Mouse (Mus musculus): ENCODE measurements around the gene Stam. TPM values are rescaled to one million over a fixed set of nuclear protein-coding genes. Genes with fewer than 3 reads are reported as not detected.

Gene Stam
- total RNA-seq, 1 experiment from 2014 or later, result 29.1 TPM

GRCm38 (mm10) chr2:14165066-14165465, 91.2 kb downstream of the Stam start:
- no peak for ATAC-seq (replicated peaks in 1 of 2; ENCODE audit: insufficient read depth in 1 of 2, low FRiP score in 2 of 2, low TSS enrichment in 1 of 2, low read depth in 1 of 2, poor library complexity in 2 of 2, severe bottlenecking in 2 of 2)

GRCm38 (mm10) chr2:14165618-14166344, 91.9 kb downstream of the Stam start:
- peak; percentile 93 to 95 for ATAC-seq (replicated peaks in 1 of 2; ENCODE audit: insufficient read depth in 1 of 2, low FRiP score in 2 of 2, low TSS enrichment in 1 of 2, low read depth in 1 of 2, poor library complexity in 2 of 2, severe bottlenecking in 2 of 2)

- ATAC-seq (replicated peaks in 1 of 2; ENCODE audit: insufficient read depth in 1 of 2, low FRiP score in 2 of 2, low TSS enrichment in 1 of 2, low read depth in 1 of 2, poor library complexity in 2 of 2, severe bottlenecking in 2 of 2), result no peak
Observed at GRCm38 (mm10) chr2:14167721-14168120, 93.8 kb downstream of the Stam start.

- no peak for ATAC-seq (replicated peaks in 1 of 2; ENCODE audit: insufficient read depth in 1 of 2, low FRiP score in 2 of 2, low TSS enrichment in 1 of 2, low read depth in 1 of 2, poor library complexity in 2 of 2, severe bottlenecking in 2 of 2)
Observed at GRCm38 (mm10) chr2:14174334-14174733, 100.4 kb downstream of the Stam start, which contains the start of gene Tmem236. TSS of gene Tmem236 (plus strand) at chr2:14174523.

DNA sequence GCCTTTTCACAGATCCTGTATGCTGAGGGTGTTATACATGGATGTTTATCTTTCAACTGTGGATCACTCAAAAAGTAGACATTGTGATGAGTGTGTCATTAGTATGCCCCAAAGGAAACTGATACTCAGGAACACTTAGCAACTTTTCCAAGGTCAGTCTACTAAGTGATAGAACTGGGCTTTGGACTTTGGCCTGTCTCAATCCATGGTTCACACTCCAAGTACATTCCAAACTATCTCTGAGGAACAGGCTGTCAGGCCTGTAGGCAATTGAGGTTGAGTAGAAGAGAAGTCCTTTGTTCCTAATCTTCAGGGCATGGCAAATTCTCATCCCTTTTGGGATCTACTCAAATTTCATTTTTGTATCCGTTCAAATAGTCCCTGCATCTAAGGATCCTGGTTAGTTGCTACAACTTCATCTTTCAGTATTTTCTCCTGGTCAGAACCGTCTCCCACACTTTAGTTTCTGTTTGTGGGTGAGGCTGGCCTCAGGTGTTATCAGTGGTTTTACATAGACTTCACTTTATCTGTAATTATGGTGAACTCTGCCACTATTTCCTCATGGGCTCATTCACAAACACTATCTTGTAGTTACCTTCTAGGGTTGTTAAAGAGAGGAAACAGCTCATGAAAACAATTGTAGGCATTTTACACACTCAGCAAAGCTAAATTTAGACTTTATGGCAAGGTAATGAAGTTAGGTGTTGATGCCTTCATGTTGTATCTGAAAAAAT, 102.7 kb downstream of the Stam start:
- no peak for ATAC-seq (replicated peaks in 1 of 2; ENCODE audit: insufficient read depth in 1 of 2, low FRiP score in 2 of 2, low TSS enrichment in 1 of 2, low read depth in 1 of 2, poor library complexity in 2 of 2, severe bottlenecking in 2 of 2)

GRCm38 (mm10) chr2:14184375-14184774, 110.5 kb downstream of the Stam start:
- ATAC-seq (replicated peaks in 1 of 2; ENCODE audit: insufficient read depth in 1 of 2, low FRiP score in 2 of 2, low TSS enrichment in 1 of 2, low read depth in 1 of 2, poor library complexity in 2 of 2, severe bottlenecking in 2 of 2), result no peak

GRCm38 (mm10) chr2:14190684-14191083, 116.8 kb downstream of the Stam start:
- no peak for ATAC-seq (replicated peaks in 1 of 2; ENCODE audit: insufficient read depth in 1 of 2, low FRiP score in 2 of 2, low TSS enrichment in 1 of 2, low read depth in 1 of 2, poor library complexity in 2 of 2, severe bottlenecking in 2 of 2)

- ATAC-seq (replicated peaks in 1 of 2; ENCODE audit: insufficient read depth in 1 of 2, low FRiP score in 2 of 2, low TSS enrichment in 1 of 2, low read depth in 1 of 2, poor library complexity in 2 of 2, severe bottlenecking in 2 of 2), result peak in 1 of 2 experiments; percentile 22; a peak in 1 of 4 replicates
Observed at GRCm38 (mm10) chr2:14191601-14192000, 117.7 kb downstream of the Stam start.

DNA sequence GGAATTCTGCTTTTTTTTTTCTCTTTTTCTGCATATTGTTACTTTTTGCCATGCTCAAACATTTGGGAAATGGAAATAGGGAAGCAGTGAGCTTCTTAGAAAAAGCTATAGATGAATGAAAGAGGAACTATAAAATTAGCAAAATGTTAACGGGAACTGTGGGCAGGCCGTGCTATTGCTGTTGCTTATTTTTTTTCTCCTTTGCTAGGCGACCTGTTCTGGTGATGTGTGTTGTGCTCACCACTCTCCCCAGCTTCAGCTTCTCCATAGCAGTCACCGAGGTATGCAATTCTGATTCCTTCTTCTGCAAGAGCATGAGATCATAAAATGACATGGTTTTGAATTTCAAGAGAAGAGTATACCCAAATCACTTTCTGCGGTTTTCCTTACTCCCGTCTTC, 118.1 kb downstream of the Stam start:
- ATAC-seq (replicated peaks in 1 of 2; ENCODE audit: insufficient read depth in 1 of 2, low FRiP score in 2 of 2, low TSS enrichment in 1 of 2, low read depth in 1 of 2, poor library complexity in 2 of 2, severe bottlenecking in 2 of 2), result peak; percentile 98 to 99

DNA sequence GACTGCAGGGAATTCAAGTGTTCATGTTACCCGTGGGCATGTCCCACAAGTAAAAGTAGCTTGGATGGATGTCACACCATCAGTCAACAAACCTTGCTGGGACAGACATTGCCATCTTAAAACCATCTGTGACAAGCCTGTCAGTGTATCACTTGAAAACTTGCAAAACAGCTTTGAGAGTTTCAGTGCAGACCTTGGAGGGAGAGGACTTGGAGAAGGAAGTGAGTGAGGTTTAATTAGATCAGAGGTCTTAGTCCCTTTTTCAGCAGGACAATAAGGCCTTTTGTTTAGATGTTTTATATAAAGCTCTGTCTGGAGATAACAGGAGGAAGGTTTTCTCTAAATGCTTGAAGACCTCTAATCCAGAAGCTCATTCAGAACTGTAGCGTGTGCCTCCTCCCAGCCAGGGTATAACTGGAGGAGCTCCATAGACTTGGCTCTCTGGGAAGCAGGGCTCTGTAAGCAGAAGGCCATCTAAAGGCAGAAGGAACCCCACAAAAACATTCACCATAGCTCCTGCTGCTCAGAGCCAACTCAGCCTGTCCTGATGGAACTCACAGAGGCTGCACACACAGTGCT, 124.5 kb downstream of the Stam start:
- 0 out of 4 replicates have a peak, but pooled peaks of 1 of the 2 experiments have one; percentile 12 for ATAC-seq (replicated peaks in 1 of 2; ENCODE audit: insufficient read depth in 1 of 2, low FRiP score in 2 of 2, low TSS enrichment in 1 of 2, low read depth in 1 of 2, poor library complexity in 2 of 2, severe bottlenecking in 2 of 2)

Other genes starting within 250 kb of the Stam start
- 31.3 and 52.2 TPM in 2 replicates for gene Hacd1, start 18.0 kb upstream of the Stam start, total RNA-seq (2017)
- gene Tmem236, start 100.4 kb downstream of the Stam start, total RNA-seq (2017), result not detected in 2 replicates
- 1.5 and 3.1 TPM in 2 replicates for gene Mrc1, start 155.3 kb downstream of the Stam start, total RNA-seq (2017)

Data from hematopoietic stem cell, adult 5-6 weeks (primary cell).